Mouse (Mus musculus): Measurements from ENCODE around the gene Ankrd24. TPM values are rescaled to one million over a fixed set of nuclear protein-coding genes. Genes with fewer than 3 reads are reported as not detected.

The Ankrd24 gene
- polyA plus RNA-seq (2015; fragmentation: Nextera tagmentation; extraction: Ambion mirVana), result 11.7 and 13.5 TPM in 2 replicates

GRCm38 (mm10) chr10:81628390-81628789 is at the start of gene Ankrd24:
TSS of gene Ankrd24 (plus strand) at chr10:81628540.
- Histone ChIP-seq H3K4me3 (peak within 1 kb of the TSS; percentile 72), H3K4me1 (replicated peaks) (peaks cover 31% of the 10 kb centered on the region), H3K27ac (peak within 1 kb of the TSS; percentile 91), H3K9ac (peak within 1 kb of the TSS; percentile 85), H3K36me3 (peaks cover 30% of the 10 kb centered on the region), H3K9me3 (no peaks in the 10 kb centered on the region), H3K27me3 (peaks cover 16% of the 10 kb centered on the region), H3K4me2 (peak within 1 kb of the TSS; percentile 88)
- 82% methylated on average over 16 of the region's 16 CpGs for WGBS
- peak; percentile 14; the same call in 1 of the 2 replicates for ATAC-seq (ENCODE audit: low FRiP score)

GRCm38 (mm10) chr10:81579967-81580366 is 48.4 kb upstream of the Ankrd24 start:
- H3K9ac ChIP-seq, result peak overlapping the region; percentile 51; the same call in 1 of the 2 replicates
- peaks cover 97% of the 10 kb centered on the region for H3K27me3 ChIP-seq
- whole genome bisulfite sequencing, result 57% methylated on average over 4 of the region's 4 CpGs
- no peak overlapping the region for H3K4me3 ChIP-seq
- no peaks in the 10 kb centered on the region; the same call in 1 of the 2 replicates for H3K36me3 ChIP-seq
- peak overlapping the region; percentile 19; the same call in 1 of the 2 replicates for H3K4me2 ChIP-seq
- no peak for ATAC-seq (ENCODE audit: low FRiP score)
- no peaks in the 10 kb centered on the region for H3K9me3 ChIP-seq
- H3K4me1 ChIP-seq (replicated peaks), result peaks cover 43% of the 10 kb centered on the region
- H3K27ac ChIP-seq, result no peak overlapping the region

GRCm38 (mm10) chr10:81580441-81581070 is 47.8 kb upstream of the Ankrd24 start:
- H3K27ac ChIP-seq, result no peak overlapping the region
- peaks cover 38% of the 10 kb centered on the region for H3K4me1 ChIP-seq (replicated peaks)
- WGBS, result 52% methylated on average over 25 of the region's 25 CpGs
- no peak overlapping the region for H3K4me3 ChIP-seq
- peak overlapping the region; percentile 51; the same call in 1 of the 2 replicates for H3K9ac ChIP-seq
- peaks cover 3% of the 10 kb centered on the region; the same call in 1 of the 2 replicates for H3K36me3 ChIP-seq
- peaks cover 98% of the 10 kb centered on the region for H3K27me3 ChIP-seq
- ATAC-seq (ENCODE audit: low FRiP score), result no peak
- H3K4me2 ChIP-seq, result peak overlapping the region; percentile 19; the same call in 1 of the 2 replicates
- no peaks in the 10 kb centered on the region for H3K9me3 ChIP-seq

GRCm38 (mm10) chr10:81583347-81583746 is 45.0 kb upstream of the Ankrd24 start:
- H3K27me3 ChIP-seq, result peaks cover 98% of the 10 kb centered on the region
- H3K36me3 ChIP-seq, result peaks cover 18% of the 10 kb centered on the region
- no peak overlapping the region for H3K4me2 ChIP-seq
- 37% methylated on average over 6 of the region's 6 CpGs for WGBS
- no peaks in the 10 kb centered on the region for H3K9me3 ChIP-seq
- peaks cover 29% of the 10 kb centered on the region for H3K4me1 ChIP-seq (replicated peaks)
- H3K9ac ChIP-seq, result no peak overlapping the region
- ATAC-seq (ENCODE audit: low FRiP score), result no peak
- H3K4me3 ChIP-seq, result no peak overlapping the region
- H3K27ac ChIP-seq, result no peak overlapping the region

- Histone ChIP-seq H3K9ac (no peak overlapping the region), H3K9me3 (no peaks in the 10 kb centered on the region), H3K4me3 (no peak overlapping the region), H3K36me3 (peaks cover 22% of the 10 kb centered on the region), H3K4me2 (no peak overlapping the region), H3K27ac (no peak overlapping the region), H3K4me1 (replicated peaks) (no peaks in the 10 kb centered on the region), H3K27me3 (peaks cover 100% of the 10 kb centered on the region)
- WGBS, result 66% methylated on average over 7 of the region's 7 CpGs
- no peak for ATAC-seq (ENCODE audit: low FRiP score)
Observed at GRCm38 (mm10) chr10:81588739-81589138, 39.6 kb upstream of the Ankrd24 start.

GRCm38 (mm10) chr10:81591846-81592245 is 36.5 kb upstream of the Ankrd24 start:
- no peaks in the 10 kb centered on the region for H3K9me3 ChIP-seq
- no peak overlapping the region for H3K27ac ChIP-seq
- H3K9ac ChIP-seq, result no peak overlapping the region
- peaks cover 20% of the 10 kb centered on the region for H3K4me1 ChIP-seq (replicated peaks)
- no peak overlapping the region for H3K4me3 ChIP-seq
- peaks cover 94% of the 10 kb centered on the region for H3K27me3 ChIP-seq
- WGBS, result 64% methylated on average over 9 of the region's 9 CpGs
- H3K36me3 ChIP-seq, result peaks cover 16% of the 10 kb centered on the region
- no peak overlapping the region for H3K4me2 ChIP-seq
- ATAC-seq (ENCODE audit: low FRiP score), result no peak

GRCm38 (mm10) chr10:81592631-81593030 is 35.7 kb upstream of the Ankrd24 start:
- peaks cover 87% of the 10 kb centered on the region for H3K27me3 ChIP-seq
- 78% methylated on average over 7 of the region's 7 CpGs for WGBS
- no peaks in the 10 kb centered on the region for H3K9me3 ChIP-seq
- H3K4me1 ChIP-seq (replicated peaks), result peaks cover 28% of the 10 kb centered on the region
- no peak overlapping the region for H3K4me2 ChIP-seq
- H3K36me3 ChIP-seq, result peaks cover 10% of the 10 kb centered on the region
- no peak overlapping the region for H3K27ac ChIP-seq
- no peak for ATAC-seq (ENCODE audit: low FRiP score)
- H3K9ac ChIP-seq, result no peak overlapping the region
- H3K4me3 ChIP-seq, result no peak overlapping the region

- H3K36me3 ChIP-seq, result peaks cover 5% of the 10 kb centered on the region
- peaks cover 87% of the 10 kb centered on the region for H3K27me3 ChIP-seq
- H3K4me1 ChIP-seq (replicated peaks), result peaks cover 34% of the 10 kb centered on the region
- no peaks in the 10 kb centered on the region for H3K9me3 ChIP-seq
- H3K4me3 ChIP-seq, result no peak overlapping the region
- H3K4me2 ChIP-seq, result no peak overlapping the region
- ATAC-seq (ENCODE audit: low FRiP score), result no peak
- no peak overlapping the region for H3K27ac ChIP-seq
- 76% methylated on average over 4 of the region's 4 CpGs for WGBS
- H3K9ac ChIP-seq, result no peak overlapping the region
Observed at GRCm38 (mm10) chr10:81593223-81593622, 35.1 kb upstream of the Ankrd24 start.

- no peak for ATAC-seq (ENCODE audit: low FRiP score)
- no peak overlapping the region for H3K4me2 ChIP-seq
- H3K9me3 ChIP-seq, result no peaks in the 10 kb centered on the region
- WGBS, result 84% methylated on average over 18 of the region's 18 CpGs
- H3K27ac ChIP-seq, result no peak overlapping the region
- H3K9ac ChIP-seq, result no peak overlapping the region
- H3K36me3 ChIP-seq, result no peaks in the 10 kb centered on the region; the same call in 1 of the 2 replicates
- peaks cover 86% of the 10 kb centered on the region for H3K27me3 ChIP-seq
- H3K4me3 ChIP-seq, result no peak overlapping the region
- peaks cover 34% of the 10 kb centered on the region for H3K4me1 ChIP-seq (replicated peaks)
Observed at GRCm38 (mm10) chr10:81593935-81594334, 34.4 kb upstream of the Ankrd24 start.

- no peaks in the 10 kb centered on the region for H3K9me3 ChIP-seq
- peaks cover 36% of the 10 kb centered on the region for H3K4me1 ChIP-seq (replicated peaks)
- H3K36me3 ChIP-seq, result no peaks in the 10 kb centered on the region
- H3K9ac ChIP-seq, result no peak overlapping the region
- 0 out of 2 replicates have a peak overlapping the region, but pooled peaks have one; percentile 40 for H3K4me2 ChIP-seq
- no peak overlapping the region for H3K27ac ChIP-seq
- no peak overlapping the region for H3K4me3 ChIP-seq
- peaks cover 86% of the 10 kb centered on the region for H3K27me3 ChIP-seq
- ATAC-seq (ENCODE audit: low FRiP score), result no peak
- WGBS, result 45% methylated on average over 5 of the region's 5 CpGs
Observed at GRCm38 (mm10) chr10:81595599-81595998, 32.7 kb upstream of the Ankrd24 start.

GRCm38 (mm10) chr10:81596611-81597010 is 31.7 kb upstream of the Ankrd24 start:
- H3K4me1 ChIP-seq (replicated peaks), result peaks cover 45% of the 10 kb centered on the region
- ATAC-seq (ENCODE audit: low FRiP score), result no peak; the same call in 1 of the 2 replicates
- WGBS, result 2% methylated on average over 10 of the region's 10 CpGs
- H3K4me3 ChIP-seq, result 0 out of 2 replicates have a peak overlapping the region, but pooled peaks have one; percentile 7
- no peaks in the 10 kb centered on the region for H3K9me3 ChIP-seq
- H3K27ac ChIP-seq, result peak overlapping the region; percentile 73
- no peaks in the 10 kb centered on the region for H3K36me3 ChIP-seq
- H3K27me3 ChIP-seq, result peaks cover 80% of the 10 kb centered on the region
- H3K4me2 ChIP-seq, result peak overlapping the region; percentile 40
- peak overlapping the region; percentile 49; the same call in 1 of the 2 replicates for H3K9ac ChIP-seq

GRCm38 (mm10) chr10:81597137-81597950 is 31.0 kb upstream of the Ankrd24 start:
- Histone ChIP-seq H3K27ac (peak overlapping the region; percentile 73), H3K4me2 (peak overlapping the region; percentile 40), H3K9ac (peak overlapping the region; percentile 49; the same call in 1 of the 2 replicates), H3K4me3 (no peak overlapping the region), H3K27me3 (peaks cover 80% of the 10 kb centered on the region), H3K4me1 (replicated peaks) (peaks cover 50% of the 10 kb centered on the region), H3K36me3 (no peaks in the 10 kb centered on the region), H3K9me3 (no peaks in the 10 kb centered on the region)
- peak; percentile 26 for ATAC-seq (ENCODE audit: low FRiP score)
- WGBS, result 1% methylated on average over 12 of the region's 12 CpGs

All from hindbrain, embryonic 13.5 days (tissue).